Mouse (Mus musculus) C2C12 (cell line): ENCODE results near the gene Cox4i2.

Experiments used
- CTCF ChIP-seq: IDR thresholded peaks from one replicate; pipeline ENCODE4 v1.5.1; 2011; ENCODE audit not compliant: control insufficient read depth, insufficient read depth, insufficient read length
- FOSL1 ChIP-seq: IDR thresholded peaks from one replicate; pipeline ENCODE4 v1.8.0; 2011; ENCODE audit warnings: mild to moderate bottlenecking, low read length; ENCODE audit not compliant: poor library complexity, insufficient read depth, severe bottlenecking

- TF ChIP-seq FOSL1 (no peak), CTCF (no peak)
Observed at GRCm38 (mm10) chr2:152776019-152776418, 22.0 kb downstream of the Cox4i2 start.
